Mouse (Mus musculus) ES-Bruce4 (cell line): ENCODE measurements around the gene Gm3317. TPM values are rescaled to one million over a fixed set of nuclear protein-coding genes. Genes with fewer than 3 reads are reported as not detected.
"Not testable (repeated sequence)": the region's sequence is repeated elsewhere in the genome, so short reads cannot be mapped to it uniquely, and the experiment has no call there.

Experiments
- H3K27ac ChIP-seq: 2 replicates; pipeline ENCODE4 v1.5.1; 2012; ENCODE audit warnings: low read length, inconsistent platforms; ENCODE audit not compliant: insufficient read depth
- H3K27me3 ChIP-seq: 2 replicates; pipeline ENCODE4 v1.6.1; 2012; ENCODE audit warnings: mild to moderate bottlenecking, low read length, inconsistent platforms; ENCODE audit not compliant: control insufficient read depth, poor library complexity, insufficient read depth, severe bottlenecking
- H3K36me3 ChIP-seq: 2 replicates; pipeline ENCODE4 v1.6.1; 2012; ENCODE audit warnings: inconsistent platforms, mild to moderate bottlenecking, low read length, moderate library complexity; ENCODE audit not compliant: control insufficient read depth, poor library complexity, insufficient read depth, severe bottlenecking
- H3K4me1 ChIP-seq: one replicate; pipeline ENCODE4 v1.8.1; 2011; ENCODE audit warnings: low read length; ENCODE audit not compliant: control insufficient read depth, insufficient read depth
- H3K4me3 ChIP-seq: 2 replicates; pipeline ENCODE4 v1.5.1; 2011; ENCODE audit warnings: low read depth, mild to moderate bottlenecking, low read length
- H3K9ac ChIP-seq: 2 replicates; pipeline ENCODE4 v1.6.1; 2012; ENCODE audit warnings: low read depth, mild to moderate bottlenecking, inconsistent platforms; ENCODE audit not compliant: poor library complexity, severe bottlenecking
- H3K9me3 ChIP-seq: replicated peaks from 2 replicates; pipeline ENCODE4 v1.6.1; 2012; ENCODE audit warnings: mild to moderate bottlenecking, low read length, inconsistent platforms; ENCODE audit not compliant: control insufficient read depth, poor library complexity, insufficient read depth, severe bottlenecking
- polyA plus RNA-seq: library from polyadenylated mRNA; stranded (reverse); fragments of >200 nt; gene quantifications from 2 replicates; pipeline ENCODE4 v1.2.4, GENCODE M21; 2011; ENCODE audit warnings: low read depth; ENCODE audit not compliant: missing spikeins, insufficient read depth, insufficient read length

Gene Gm3317
- not detected in 2 replicates for polyA plus RNA-seq

DNA sequence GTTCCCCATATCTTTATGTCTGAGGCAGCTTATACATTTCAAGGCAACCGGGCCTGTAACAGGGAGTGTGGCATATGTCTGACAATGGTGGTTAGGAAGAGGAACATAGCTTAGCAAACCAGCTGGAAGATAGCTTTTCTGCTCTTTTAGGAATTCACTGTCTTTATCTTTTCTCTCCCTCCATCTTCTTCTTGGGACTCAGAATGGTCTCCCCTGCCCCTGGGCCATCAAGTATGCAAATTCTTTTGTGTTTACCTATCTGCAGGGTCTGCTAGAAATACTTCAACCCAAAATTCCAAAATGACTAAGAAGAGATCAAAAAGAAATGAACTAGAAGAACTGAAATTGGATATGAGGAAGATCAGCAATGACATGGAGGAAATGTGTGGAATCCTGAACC, at the start of gene Gm3317:
TSS of gene Gm3317 (plus strand) at position 301 of the 400 bp plus-strand sequence.
- H3K9me3 ChIP-seq, result not testable (repeated sequence)

GRCm38 (mm10) chr14:5131219-5131618, 33.1 kb upstream of the Gm3317 start, which contains the start of gene Gm8279:
Gene Gm8279 (plus strand): TSS chr14:5131519.
- H3K36me3 ChIP-seq, H3K9ac ChIP-seq, H3K27ac ChIP-seq, H3K4me3 ChIP-seq, H3K4me1 ChIP-seq, H3K27me3 ChIP-seq, H3K9me3 ChIP-seq: not testable (repeated sequence)

More for the DNA sequence above, at the start of gene Gm3317:
- H3K36me3 ChIP-seq, H3K4me1 ChIP-seq, H3K27ac ChIP-seq, H3K9ac ChIP-seq, H3K4me3 ChIP-seq, H3K27me3 ChIP-seq: not testable (repeated sequence)

GRCm38 (mm10) chr14:5185493-5185892, 21.2 kb downstream of the Gm3317 start, which contains the start of gene Gm8271:
Gene Gm8271 (plus strand): TSS chr14:5185793.
- H3K4me1 ChIP-seq, H3K36me3 ChIP-seq, H3K4me3 ChIP-seq, H3K27ac ChIP-seq, H3K27me3 ChIP-seq, H3K9me3 ChIP-seq, H3K9ac ChIP-seq: not testable (repeated sequence)

Other genes starting within 250 kb of the Gm3317 start
- gene Gm8297, start 180.6 kb upstream of the Gm3317 start, polyA plus RNA-seq, result not detected in 2 replicates
- gene Gm3298, start 148.6 kb upstream of the Gm3317 start, polyA plus RNA-seq, result not detected in 2 replicates
- gene 4930555G01Rik, start 113.9 kb upstream of the Gm3317 start, polyA plus RNA-seq, result not detected in 2 replicates
- 4.1 and 4.3 TPM in 2 replicates for gene Gm8281, start 93.5 kb upstream of the Gm3317 start, polyA plus RNA-seq
- gene Gm8279, start 33.0 kb upstream of the Gm3317 start, polyA plus RNA-seq, result not detected in 2 replicates
- gene Gm8271, start 21.3 kb downstream of the Gm3317 start, polyA plus RNA-seq, result not detected in 2 replicates
- gene Gm3526, start 96.0 kb downstream of the Gm3317 start, polyA plus RNA-seq, result not detected in 2 replicates
- not detected in 2 replicates for gene Gm3542, start 170.4 kb downstream of the Gm3317 start, polyA plus RNA-seq
- gene Gm3500, start 224.5 kb downstream of the Gm3317 start, polyA plus RNA-seq, result not detected in 2 replicates